Mouse (Mus musculus): Measurements from ENCODE around the gene 4930550C14Rik. TPM values are rescaled to one million over a fixed set of nuclear protein-coding genes. Genes with fewer than 3 reads are reported as not detected.

The 4930550C14Rik gene
- polyA plus RNA-seq, 1 experiment: not detected

DNA sequence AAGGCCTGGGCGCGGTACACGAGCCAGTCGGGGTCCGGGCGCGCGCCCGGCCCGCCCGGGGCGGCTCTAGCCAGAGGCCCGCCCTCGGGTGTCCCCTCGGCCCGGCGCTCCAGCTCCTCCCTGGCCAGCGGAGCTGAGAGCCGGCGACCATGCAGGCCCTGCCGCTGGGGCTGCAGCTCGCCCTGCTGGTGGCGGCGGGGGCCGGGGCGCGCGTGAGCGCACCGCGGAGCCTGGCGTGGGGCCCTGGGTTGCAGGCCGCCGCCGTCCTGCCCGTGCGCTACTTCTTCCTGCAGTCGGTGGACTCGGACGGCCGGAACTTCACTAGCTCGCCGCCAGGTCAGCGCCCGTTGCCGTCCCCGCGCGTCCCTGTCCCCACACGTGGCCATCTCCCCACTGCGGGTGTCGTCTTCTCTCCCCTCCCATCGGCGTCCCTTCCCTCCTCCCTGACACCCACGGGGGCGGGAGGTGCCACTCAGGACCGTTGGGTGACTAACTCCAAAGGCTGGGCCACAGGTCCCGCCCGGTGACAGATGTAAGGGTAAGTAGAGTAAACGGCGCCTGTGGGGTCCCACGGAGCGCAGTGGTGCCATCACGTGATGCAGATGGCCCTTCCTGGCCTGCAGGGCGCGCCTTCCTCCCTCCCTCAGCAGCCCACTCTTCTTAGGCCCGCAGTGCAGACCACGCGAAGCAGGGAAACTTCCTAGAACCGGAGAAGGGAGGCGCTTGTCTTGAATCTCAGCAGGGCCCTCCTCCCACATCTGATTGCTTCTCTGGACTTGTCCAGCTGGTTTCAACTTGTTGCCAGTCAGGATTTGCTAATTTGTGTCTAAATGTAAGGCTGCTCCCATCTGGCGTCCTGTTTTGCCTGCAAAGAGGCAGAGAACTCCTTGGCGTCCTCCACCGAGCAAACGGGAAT, 17.9 kb upstream of the 4930550C14Rik start, which contains the start of gene Kdelc2:
Gene Kdelc2, plus strand, starts transcription at position 75 of the 916 bp plus-strand sequence.
- TF ChIP-seq FLI1 (IDR thresholded peaks at IDR 0.05; ENCODE audit: low read length): no peak
- no peak for TF ChIP-seq GATA1 (IDR thresholded peaks at IDR 0.05; ENCODE audit: borderline replicate concordance, low read length)
- Histone ChIP-seq H3K27me3 (replicated peaks) (no peaks in the 10 kb centered on the region), H3K4me1 (peaks cover 61% of the 10 kb centered on the region), H3K36me3 (replicated peaks; ENCODE audit: low read length) (peaks cover 10% of the 10 kb centered on the region), H3K4me3 (replicated peaks) (peak within 1 kb of the TSS; percentile 99), H3K9me3 (no peaks in the 10 kb centered on the region)

DNA sequence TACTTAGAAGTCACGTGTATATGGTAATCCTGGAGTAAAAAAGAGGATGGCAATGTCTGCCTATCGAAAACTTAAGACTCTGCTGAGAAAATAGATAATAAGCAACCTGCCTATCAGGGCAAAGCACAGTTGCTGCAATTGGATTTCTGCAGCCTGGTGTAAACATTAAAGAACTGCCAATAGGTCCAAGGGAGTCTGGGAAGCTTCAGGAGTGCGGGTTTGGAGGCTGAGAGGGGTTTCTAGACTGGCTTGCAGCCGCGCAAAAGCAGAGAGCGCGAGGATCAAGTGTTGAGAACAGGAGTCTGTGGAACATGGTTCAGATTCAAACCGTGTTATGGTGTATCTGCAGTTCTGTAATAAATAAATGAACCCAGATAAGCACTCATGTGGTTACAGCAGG, 17.3 kb upstream of the 4930550C14Rik start:
- peaks cover 14% of the 10 kb centered on the region for H3K36me3 ChIP-seq (replicated peaks; ENCODE audit: low read length)
- H3K4me3 ChIP-seq (replicated peaks): peak overlapping the region; percentile 99
- H3K4me1 ChIP-seq: peaks cover 62% of the 10 kb centered on the region
- TF ChIP-seq GATA1 (IDR thresholded peaks at IDR 0.05; ENCODE audit: borderline replicate concordance, low read length) (no peak), FLI1 (IDR thresholded peaks at IDR 0.05; ENCODE audit: low read length) (no peak)
- H3K9me3 ChIP-seq: no peaks in the 10 kb centered on the region
- H3K27me3 ChIP-seq (replicated peaks): no peaks in the 10 kb centered on the region

DNA sequence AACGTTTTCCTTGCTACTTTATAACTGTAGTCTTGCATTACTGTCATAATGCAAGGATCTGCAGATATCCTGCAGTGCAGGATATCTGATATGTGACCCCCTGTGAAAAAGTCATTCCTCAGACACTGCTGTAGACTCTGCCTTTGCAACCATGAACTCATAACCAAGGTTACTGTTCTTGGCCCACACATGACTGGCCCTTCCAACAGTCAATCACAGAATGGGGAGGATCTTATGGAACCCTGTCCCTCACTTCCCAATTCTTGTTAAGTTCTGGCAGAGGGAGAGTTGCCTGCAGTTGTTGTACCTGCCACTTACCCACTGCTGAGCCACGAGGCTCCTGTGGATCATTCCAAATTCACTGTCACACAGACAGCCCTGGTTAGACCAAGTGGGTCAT, 14.7 kb upstream of the 4930550C14Rik start:
- TF ChIP-seq FLI1 (IDR thresholded peaks at IDR 0.05; ENCODE audit: low read length) (no peak), GATA1 (IDR thresholded peaks at IDR 0.05; ENCODE audit: borderline replicate concordance, low read length) (no peak)
- H3K4me3 ChIP-seq (replicated peaks): no peak overlapping the region
- no peaks in the 10 kb centered on the region for H3K27me3 ChIP-seq (replicated peaks)
- peaks cover 37% of the 10 kb centered on the region for H3K36me3 ChIP-seq (replicated peaks; ENCODE audit: low read length)
- H3K4me1 ChIP-seq: peaks cover 45% of the 10 kb centered on the region
- H3K9me3 ChIP-seq: no peaks in the 10 kb centered on the region

DNA sequence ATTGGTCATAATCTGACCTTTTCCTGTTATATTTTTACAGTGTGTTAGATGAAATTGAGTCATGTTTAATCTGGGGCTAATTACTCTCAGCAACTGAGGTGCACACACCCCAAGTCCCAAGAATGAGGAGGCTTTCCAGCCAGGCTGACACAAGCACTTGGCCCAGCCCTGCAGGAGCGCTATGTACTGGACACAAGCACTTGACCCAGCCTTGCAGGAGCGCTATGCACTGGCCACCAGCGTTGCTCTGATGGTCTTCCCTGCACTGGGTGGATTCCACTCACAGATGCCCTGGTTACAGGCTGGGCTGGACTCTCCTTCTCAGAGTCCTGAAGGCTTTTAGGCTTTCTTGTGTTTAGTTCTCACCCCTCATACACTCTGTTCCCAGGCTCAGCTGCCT, 13.0 kb upstream of the 4930550C14Rik start:
- no peak for TF ChIP-seq FLI1 (IDR thresholded peaks at IDR 0.05; ENCODE audit: low read length)
- no peak for TF ChIP-seq GATA1 (IDR thresholded peaks at IDR 0.05; ENCODE audit: borderline replicate concordance, low read length)
- no peak overlapping the region for H3K4me3 ChIP-seq (replicated peaks)
- H3K27me3 ChIP-seq (replicated peaks): no peaks in the 10 kb centered on the region
- H3K9me3 ChIP-seq: no peaks in the 10 kb centered on the region
- H3K4me1 ChIP-seq: peaks cover 38% of the 10 kb centered on the region
- peaks cover 47% of the 10 kb centered on the region for H3K36me3 ChIP-seq (replicated peaks; ENCODE audit: low read length)

DNA sequence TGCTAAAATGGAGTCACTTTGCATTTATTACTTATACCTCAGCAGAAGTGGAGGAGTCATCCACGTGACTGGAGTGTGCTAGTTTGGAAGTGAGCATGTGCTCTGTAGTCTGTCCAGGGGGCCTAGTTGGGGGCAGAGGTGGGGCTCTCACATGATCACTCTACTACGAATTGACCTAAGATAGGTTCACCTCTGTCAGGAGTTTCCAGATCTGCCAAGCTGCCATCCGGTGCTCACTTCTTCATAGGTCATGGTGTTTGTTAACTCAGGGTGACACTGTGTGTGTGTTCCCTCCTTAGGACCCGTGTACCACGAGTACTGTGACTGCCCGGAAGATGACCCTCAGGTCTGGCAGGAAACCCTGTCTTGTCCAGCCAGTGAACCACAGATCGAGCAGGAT, 12.0 kb upstream of the 4930550C14Rik start:
- peaks cover 50% of the 10 kb centered on the region for H3K36me3 ChIP-seq (replicated peaks; ENCODE audit: low read length)
- no peaks in the 10 kb centered on the region for H3K27me3 ChIP-seq (replicated peaks)
- no peaks in the 10 kb centered on the region for H3K9me3 ChIP-seq
- H3K4me1 ChIP-seq: peaks cover 29% of the 10 kb centered on the region
- no peak for TF ChIP-seq FLI1 (IDR thresholded peaks at IDR 0.05; ENCODE audit: low read length)
- no peak for TF ChIP-seq GATA1 (IDR thresholded peaks at IDR 0.05; ENCODE audit: borderline replicate concordance, low read length)
- no peak overlapping the region for H3K4me3 ChIP-seq (replicated peaks)

DNA sequence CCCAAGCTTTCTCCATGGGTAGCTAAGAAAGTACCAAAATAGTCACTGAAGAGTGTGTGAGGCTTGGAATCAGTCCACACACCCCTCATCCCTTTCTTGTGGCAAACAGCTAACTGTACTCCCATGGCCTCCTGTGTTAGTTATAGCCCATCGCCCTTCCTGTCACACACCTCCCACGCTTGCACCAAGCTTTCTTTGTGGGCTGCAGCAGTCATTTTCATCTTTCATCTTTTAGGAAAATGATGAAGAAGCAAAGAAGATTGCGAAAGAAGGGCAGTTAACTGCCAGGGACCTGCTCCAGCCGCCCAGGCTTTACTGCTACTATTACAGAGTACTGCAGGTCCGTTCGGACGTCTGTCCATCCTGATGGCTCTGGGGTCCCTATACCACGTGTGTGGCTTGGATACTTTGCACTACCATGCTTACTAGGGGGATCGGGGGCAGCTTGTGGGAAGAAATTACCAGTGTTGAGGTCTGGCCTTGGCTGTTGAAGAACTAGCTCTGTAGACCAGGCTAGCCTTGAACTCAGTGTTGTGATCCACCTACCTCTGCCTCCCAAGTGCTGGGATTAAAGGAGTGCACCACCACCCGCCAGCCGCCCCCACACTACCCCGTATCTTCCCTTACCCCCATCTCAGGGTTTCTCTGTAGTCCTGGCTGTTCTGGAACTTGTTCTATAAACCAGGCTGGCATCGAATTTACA, 4.3 kb upstream of the 4930550C14Rik start:
- TF ChIP-seq GATA1 (IDR thresholded peaks at IDR 0.05; ENCODE audit: borderline replicate concordance, low read length) (no peak), FLI1 (IDR thresholded peaks at IDR 0.05; ENCODE audit: low read length) (no peak)
- H3K27me3 ChIP-seq (replicated peaks): no peaks in the 10 kb centered on the region
- H3K4me1 ChIP-seq: peaks cover 25% of the 10 kb centered on the region
- peaks cover 29% of the 10 kb centered on the region for H3K36me3 ChIP-seq (replicated peaks; ENCODE audit: low read length)
- no peaks in the 10 kb centered on the region for H3K9me3 ChIP-seq
- H3K4me3 ChIP-seq (replicated peaks): peak overlapping the region; percentile 64

DNA sequence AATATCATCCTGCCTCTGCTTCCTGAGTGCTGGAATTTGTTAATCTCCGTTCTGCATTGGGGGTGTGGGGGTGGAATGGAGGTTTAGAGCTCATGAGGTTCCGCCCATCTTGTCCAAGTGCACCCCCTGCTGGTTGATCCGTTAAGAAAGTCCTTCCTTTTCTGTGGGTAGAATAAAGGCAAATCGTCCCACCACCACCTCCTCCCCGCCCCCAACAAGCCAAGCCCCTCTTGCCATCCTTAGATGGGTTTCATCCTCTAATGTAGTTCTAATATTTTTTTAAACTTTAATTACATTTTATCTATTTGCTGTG, 3.8 kb upstream of the 4930550C14Rik start:
- Histone ChIP-seq H3K4me1 (peaks cover 25% of the 10 kb centered on the region), H3K9me3 (no peaks in the 10 kb centered on the region), H3K36me3 (replicated peaks; ENCODE audit: low read length) (peaks cover 25% of the 10 kb centered on the region), H3K4me3 (replicated peaks) (peak overlapping the region; percentile 64), H3K27me3 (replicated peaks) (no peaks in the 10 kb centered on the region)
- TF ChIP-seq FLI1 (IDR thresholded peaks at IDR 0.05; ENCODE audit: low read length) (no peak), GATA1 (IDR thresholded peaks at IDR 0.05; ENCODE audit: borderline replicate concordance, low read length) (no peak)

DNA sequence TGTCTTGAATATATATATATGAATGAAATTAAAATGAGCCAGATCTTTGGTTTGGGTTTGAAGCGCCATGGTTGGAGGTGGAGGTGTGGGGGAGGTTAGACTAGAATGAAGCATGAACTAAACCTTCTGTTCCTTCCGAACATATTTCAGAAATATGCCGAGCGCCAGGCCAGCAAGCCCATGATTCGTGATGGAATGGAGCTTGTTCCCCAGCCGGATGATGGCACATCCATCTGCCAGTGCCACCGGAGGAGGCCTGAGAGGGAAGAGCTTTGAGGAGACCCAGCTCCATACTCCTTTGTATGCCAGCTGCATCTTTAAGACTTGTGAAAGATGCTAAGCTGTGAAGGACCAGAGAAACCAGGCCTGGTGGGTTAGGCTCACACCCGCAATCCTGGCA, 2.6 kb upstream of the 4930550C14Rik start:
- Histone ChIP-seq H3K27me3 (replicated peaks) (no peaks in the 10 kb centered on the region), H3K4me3 (replicated peaks) (no peak overlapping the region), H3K4me1 (peaks cover 25% of the 10 kb centered on the region), H3K36me3 (replicated peaks; ENCODE audit: low read length) (peaks cover 20% of the 10 kb centered on the region), H3K9me3 (no peaks in the 10 kb centered on the region)
- no peak for TF ChIP-seq FLI1 (IDR thresholded peaks at IDR 0.05; ENCODE audit: low read length)

DNA sequence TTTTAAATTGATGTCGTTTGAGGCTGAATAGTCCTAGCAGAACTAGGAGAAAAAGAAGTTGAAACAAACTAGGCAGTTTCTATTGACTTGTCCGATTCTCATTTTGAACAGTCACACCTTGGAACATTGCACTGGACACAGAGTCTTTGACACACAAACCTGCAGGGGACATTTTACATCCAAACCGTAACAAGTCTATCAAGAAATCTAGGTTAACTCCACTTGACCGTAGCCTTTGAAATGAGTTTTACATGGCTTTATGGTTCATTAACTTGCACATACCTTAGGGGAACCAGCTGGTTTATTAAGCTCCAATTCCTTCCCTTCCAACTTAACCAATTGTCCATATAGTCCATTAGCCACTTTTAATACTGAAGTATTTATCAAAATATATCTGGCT, 1.4 kb upstream of the 4930550C14Rik start:
- Histone ChIP-seq H3K4me1 (peaks cover 37% of the 10 kb centered on the region), H3K9me3 (no peaks in the 10 kb centered on the region), H3K4me3 (replicated peaks) (no peak overlapping the region), H3K36me3 (replicated peaks; ENCODE audit: low read length) (peaks cover 19% of the 10 kb centered on the region), H3K27me3 (replicated peaks) (no peaks in the 10 kb centered on the region)
- TF ChIP-seq FLI1 (IDR thresholded peaks at IDR 0.05; ENCODE audit: low read length) (no peak), GATA1 (IDR thresholded peaks at IDR 0.05; ENCODE audit: borderline replicate concordance, low read length) (no peak)

DNA sequence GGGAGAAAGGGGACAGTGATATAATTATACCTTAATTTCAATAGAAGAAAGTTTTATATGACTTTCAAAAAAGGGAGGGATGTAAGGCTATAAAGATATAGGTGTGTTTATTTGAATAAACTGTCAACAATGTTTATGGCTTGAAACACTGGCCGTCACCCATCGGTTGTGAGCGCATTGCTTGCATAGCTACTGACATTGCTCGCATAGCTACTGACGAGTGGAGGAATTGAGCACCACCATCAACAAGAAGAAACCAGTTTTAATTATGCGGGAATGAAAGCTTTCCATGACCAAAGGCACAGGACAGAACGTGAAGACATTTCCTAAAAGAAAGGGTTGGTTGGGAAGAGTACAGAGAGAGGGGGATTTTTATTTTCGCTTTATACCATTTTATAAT, 979 bp upstream of the 4930550C14Rik start:
- TF ChIP-seq FLI1 (IDR thresholded peaks at IDR 0.05; ENCODE audit: low read length) (no peak), GATA1 (IDR thresholded peaks at IDR 0.05; ENCODE audit: borderline replicate concordance, low read length) (no peak)
- Histone ChIP-seq H3K9me3 (no peaks in the 10 kb centered on the region), H3K4me3 (replicated peaks) (no peak overlapping the region), H3K4me1 (peaks cover 38% of the 10 kb centered on the region), H3K27me3 (replicated peaks) (no peaks in the 10 kb centered on the region), H3K36me3 (replicated peaks; ENCODE audit: low read length) (peaks cover 15% of the 10 kb centered on the region)

All from megakaryocyte, embryonic 14.5 days (primary cell).